Mouse (Mus musculus) liver (tissue): ENCODE measurements at regions not wholly inside any gene's neighbourhood (a gene's known extent, or its start where the extent isn't known, plus 50 kb on each side); places are given as distances from the start of the nearest gene placed in this dataset.

Experiments used
- DNase-seq: peaks from one replicate; pipeline ENCODE4 v3.0.0-alpha.2; 2020; ENCODE audit warnings: mixed read lengths

DNA sequence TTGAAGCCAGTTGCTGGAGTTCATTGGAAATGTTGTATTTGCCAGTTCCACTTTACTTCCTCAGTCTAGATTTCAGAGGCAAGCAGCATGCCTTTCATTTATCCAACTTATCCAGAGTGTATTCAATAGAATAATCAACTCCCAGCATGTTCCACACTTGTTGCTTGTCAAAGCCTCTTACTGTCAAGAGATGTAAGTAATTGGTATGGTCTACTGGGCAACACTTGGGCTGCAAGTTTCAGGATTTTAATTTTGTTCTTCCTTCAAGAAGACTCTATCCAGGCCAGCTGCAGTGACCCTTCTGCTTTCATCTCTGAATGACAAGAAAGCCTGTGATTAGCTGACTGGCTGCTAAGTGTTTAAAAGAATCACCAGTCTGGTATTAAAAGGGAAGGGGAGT, 3131.6 kb upstream of the Lrrc6 start:
- DNase-seq: no peak

DNA sequence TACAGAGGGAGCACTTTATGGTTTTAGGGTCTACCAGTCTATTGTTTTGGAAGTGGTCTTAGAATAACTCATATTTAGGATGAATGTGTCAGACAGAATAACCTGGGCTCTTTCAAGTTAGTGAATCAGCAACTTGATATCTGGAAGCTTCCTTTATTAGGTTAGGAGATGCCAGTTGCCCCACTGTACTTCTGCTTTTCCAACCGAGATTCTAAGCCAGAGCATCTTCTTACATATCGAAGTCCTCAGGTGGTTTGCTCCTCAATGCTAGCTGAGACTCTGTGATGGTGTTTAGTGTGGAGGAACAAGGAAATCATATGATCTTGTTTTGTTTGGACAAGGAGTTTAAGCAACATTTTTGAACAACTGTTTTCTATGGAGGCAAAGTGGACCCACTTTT, 3117.3 kb upstream of the Lrrc6 start:
- DNase-seq: no peak

DNA sequence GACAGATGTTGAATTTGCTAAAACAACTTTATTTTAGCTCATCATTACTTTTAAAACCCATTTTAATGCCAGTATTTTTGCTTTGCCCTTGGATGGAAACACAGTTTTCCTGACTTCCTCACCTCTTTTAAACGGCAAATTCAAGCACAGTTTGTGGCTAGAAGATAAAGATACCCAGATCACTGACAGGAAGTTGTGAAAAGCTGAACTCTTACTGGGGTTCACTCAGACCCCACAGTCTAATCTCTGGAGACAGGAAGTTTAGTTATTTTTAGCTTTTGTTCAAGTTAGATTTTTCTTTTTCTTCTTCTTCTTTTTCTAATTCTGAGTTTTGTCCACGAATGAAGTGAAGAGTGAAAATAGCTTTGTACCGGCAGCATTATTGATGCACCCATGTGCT, 3113.3 kb upstream of the Lrrc6 start:
- no peak for DNase-seq

DNA sequence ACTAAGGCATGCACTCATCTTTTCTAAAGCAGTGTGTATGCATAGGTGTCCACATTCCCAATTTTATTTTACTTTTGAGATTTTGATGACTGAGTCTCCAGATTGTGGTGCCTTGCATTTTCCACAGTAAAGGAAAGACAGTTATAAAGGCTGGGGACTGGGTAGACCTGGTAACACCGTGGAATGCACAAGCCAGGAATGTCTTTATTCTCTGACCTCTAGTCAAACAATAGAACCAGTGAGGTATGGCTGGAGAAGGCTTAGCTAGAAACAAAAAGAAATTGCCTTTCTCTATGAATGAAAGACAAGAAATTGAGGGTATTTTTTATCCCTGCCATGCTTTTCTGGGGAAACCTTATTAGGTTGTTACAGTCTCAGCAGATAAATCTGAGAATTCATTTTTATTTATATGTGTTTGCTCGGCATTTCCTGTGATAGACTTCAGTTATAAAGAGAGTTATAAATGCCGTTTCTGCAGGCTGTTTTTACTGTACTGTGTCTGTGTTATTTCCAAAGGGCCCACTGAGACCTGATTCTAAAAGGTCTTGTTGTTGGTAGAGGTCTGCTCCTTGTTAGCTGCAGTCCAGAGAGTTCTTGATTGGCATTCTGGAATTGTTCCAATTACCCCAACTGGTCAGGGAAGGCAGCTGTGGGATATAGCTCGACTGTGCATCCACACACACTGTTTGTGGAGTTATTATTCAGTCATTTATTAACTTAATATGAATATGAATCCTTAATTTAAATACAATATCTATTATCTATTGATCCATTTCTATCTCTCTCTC, 3090.7 kb upstream of the Lrrc6 start:
- no peak for DNase-seq

DNA sequence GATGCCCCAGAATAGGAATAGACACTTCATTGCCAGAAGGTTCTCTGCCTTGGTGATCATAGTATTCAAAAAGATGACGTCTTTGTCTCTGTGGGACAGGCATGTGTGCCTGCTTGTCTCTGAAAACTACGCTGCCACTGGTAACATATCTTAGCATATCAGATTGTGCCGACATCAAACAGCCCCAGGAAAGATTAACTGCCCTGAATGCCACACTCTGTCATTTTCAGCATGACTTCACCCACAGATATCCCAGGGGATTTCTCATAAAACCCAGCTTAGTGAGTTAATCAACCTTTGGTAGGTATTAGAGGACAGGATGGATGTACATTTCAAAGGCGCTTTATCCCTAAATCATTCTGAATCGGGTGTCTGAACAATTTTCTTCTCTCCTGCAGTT, 3087.4 kb upstream of the Lrrc6 start:
- DNase-seq: no peak

DNA sequence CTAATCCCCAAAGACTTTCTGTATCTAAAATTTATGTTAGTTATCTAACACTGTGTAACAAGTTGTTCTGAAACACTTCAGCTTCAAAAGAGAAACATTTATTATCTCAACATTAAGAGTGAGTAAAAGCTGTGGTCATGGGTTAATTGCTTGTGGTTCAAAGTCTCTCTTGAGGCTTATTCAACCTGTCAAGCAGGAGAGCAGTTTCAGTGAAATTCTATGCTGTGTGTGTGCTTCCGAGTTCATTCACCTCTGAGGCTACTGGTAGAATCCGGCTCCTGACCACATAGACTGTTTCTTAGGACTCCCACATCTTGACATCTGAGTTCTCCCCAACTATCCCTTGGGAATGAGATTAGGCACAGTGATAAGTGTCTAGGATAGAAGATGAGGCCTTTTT, 3076.0 kb upstream of the Lrrc6 start:
- DNase-seq: no peak

DNA sequence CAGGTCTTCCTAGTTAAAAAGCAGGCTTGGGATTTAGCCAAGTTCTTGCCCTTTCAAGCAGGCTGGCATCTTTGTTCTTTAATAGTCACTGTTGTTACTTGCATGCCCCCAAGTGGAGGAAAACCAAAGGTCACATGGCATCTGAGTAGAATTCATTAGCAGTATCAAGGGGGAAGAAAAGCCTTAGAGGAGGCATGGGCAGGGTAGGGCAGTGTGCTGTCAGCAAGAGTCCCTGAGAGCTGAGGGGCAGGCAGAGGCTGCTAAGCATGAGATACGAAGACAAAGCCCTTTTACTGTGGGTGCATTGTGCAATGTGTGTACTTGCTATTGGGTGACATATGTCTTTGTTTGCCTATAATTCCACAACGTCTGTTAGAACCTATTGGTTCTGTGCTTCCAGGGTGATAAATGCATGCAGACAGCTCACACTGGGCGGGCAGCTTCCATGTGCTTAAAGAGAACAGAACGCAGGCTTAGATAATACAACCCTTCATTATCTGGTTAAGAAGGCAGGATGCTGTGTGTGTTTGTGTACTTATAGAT, 3075.0 kb upstream of the Lrrc6 start:
- DNase-seq: peak; percentile 4

DNA sequence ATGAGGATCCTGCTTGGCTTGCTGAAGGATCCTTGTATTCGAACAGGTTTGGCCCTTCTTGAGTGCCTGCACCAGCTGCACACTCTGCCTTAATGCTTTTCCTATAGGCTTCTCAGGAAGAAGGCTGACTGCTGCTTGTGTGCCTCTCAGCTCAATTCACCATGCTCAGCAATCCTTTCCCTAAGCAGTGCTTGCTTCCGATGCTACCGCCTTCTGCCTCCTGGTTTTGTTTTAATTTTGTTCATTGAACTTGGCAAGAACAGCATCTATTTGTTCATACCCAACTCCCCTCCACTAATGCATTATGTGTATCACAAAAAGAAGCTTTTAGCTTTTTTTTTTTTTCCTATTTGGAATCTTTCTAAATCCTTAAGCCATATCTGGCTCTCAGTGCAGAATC, 3053.5 kb upstream of the Lrrc6 start:
- DNase-seq: no peak

DNA sequence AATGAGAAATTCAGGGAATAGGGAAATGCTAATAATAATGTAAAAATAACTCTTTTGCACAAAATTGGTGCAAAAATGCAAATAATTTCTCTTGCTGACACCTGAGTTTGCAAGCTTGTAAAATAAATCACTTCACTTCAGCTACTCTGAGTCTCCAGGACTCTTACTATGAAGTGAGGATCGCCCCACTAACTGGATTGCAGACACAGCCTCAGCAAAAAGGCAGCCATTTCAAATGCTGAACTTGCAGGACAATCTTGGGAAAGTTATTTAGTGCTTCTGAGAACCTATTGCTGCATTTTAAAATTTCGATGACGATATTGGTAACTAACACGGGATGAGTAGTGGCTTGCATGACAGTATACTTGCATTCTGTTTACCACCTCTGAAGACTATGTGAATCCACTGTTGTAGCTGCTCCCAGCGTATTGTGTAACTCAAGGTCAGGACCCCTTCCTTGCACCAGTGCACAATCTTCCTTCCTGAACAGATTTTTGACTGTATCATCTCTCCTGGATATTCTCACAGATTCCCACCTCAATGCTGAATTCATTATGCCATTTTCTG, 3051.4 kb upstream of the Lrrc6 start:
- DNase-seq: no peak

DNA sequence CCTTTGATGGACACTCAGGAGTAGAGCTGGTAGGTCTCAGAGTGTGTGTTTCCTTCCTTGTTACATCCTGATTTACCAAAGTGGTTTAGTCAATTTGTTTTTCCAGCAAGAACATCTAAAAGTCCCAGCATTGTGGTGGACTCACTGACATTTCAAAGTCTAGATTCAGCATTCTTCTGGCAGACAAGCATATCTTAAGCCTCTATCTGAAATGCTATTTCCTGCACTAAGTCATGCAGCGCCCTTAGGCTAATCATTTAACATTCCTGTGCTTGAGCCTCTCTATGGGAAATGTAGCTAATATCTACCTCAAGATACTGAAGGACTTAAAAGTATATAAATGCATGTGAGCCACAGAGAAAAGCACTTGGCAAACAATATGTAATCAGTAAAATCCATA, 3050.3 kb upstream of the Lrrc6 start:
- DNase-seq: no peak

DNA sequence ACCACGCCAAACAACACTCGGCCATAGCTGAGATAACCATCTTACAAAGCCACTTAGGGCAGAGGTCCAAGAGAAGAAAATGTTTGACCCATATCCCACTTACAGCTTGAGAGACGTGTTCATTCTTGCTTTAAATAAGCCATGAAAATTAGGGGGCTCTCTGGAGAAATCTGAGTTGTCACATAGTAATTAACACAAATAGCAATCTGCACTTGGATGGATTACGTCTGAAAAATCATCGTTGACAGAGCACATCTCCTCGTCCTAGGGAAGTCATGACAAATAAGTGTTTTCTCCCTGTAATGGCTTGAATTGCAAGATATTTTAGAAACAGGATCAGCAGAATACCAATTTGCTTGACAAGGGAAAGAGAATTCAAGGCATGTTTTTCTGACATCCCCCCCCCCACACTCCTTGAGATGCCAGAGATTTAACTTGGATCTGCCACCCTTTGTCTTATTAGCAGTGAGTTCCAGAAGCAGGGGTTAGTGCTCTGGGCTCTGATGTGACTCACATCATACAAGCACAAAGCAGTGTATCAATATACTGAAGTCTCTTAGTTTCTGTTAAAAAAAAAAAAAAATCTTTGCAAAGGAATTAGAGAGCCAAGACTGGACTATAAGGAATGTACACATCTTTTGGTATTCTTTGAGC, 3025.9 kb upstream of the Lrrc6 start:
- DNase-seq: no peak

DNA sequence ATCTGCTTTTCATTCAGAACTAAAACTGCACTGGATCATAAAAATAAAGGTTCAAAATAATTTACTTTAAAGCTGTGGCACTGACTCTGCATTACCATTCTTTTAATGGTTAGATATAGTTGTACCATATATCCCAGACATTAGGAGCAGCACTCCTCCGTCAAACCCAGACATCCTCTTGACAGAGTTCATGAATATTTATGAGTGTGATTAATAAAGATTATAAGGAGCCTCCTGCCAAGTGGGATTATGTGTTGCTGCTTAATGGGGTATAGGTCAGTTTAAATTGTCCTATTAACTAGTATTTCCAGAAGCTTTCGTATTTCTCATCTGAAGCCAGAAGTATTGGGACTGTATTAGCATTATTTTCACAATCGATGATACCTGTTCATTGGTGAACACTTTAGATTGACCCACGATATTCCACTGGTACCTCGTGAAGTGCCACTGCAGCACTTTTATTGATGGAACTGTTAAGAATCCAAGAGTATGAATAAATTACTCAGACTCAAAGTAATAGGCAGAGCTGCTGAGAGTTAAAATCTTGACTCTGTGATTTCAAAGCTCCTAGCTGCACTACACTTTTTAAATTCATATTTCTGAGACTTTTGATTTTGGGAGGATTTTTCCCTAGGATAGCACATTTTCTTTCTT, 2983.8 kb upstream of the Lrrc6 start:
- no peak for DNase-seq

DNA sequence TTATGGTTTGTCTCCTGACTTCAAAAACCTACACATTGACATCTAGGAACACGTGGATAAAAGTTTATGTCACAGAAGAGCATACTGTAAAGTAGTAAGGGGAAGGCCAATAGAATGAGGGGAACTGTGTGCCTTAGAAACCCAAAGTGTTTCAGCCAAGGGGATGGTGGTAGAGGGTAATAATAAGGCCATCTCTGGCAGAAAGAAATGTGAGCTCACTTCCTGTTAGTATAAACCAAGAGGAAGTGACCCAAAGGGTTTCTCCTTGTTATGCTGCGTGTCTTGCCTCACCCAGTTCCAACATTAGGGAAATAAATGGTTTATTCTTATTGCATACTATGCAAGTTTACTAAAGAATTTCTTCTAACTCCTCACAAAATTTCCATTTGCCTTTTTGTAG, 2982.4 kb upstream of the Lrrc6 start:
- DNase-seq: no peak

DNA sequence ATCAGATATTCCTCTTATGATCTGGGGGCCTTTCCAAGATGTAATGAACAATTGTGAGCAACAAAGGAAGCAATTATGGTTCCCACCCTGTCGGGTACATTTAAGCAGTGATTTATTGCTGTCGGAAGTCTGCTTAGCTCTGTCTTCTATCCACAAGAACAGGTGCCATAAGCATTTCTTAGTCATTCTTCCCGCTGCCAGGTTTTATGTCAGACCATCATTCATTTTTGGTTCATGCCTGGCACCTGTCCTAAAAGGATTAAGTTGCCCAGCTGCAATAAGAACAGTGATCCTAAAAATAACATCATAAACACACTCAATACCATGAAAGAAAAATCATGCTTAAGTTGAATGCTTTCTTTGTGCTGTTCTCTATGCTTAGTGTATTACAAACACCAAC, 2980.4 kb upstream of the Lrrc6 start:
- DNase-seq: no peak

DNA sequence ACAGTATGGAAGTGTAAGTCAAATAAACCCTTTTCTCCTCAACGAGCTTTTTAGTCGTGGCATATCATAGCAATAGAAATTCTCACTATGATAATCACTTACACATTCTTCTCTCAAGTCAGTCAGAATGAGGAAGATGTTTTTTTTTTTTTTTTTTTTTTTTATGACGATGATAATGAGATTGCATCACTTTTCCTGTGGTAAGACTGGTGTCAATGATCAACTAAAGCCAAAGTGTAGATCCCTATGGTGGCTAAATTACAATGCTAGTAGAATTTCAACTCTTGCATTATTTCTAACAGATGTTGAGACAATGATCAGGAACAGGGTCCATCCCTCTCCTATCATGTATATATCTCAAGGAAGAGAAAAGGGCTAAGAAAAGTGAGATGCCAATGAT, 2976.3 kb upstream of the Lrrc6 start:
- no peak for DNase-seq

DNA sequence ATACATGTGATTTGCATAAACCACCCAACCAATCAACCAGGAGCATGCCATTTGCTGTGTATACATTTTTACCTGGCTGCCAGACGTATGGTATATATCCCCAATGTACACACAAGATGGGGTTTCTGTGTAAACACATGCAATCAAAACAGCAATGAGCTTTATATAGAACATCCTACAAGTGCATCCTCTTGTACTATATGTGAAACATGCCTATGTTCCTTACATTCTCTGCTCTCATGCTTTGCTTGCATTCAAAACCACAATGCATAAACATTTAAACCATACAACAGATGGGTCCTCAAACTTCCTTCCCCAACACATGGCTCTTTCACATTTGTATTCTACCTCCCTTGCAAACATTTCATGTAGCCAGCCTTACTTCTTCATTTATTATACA, 2968.9 kb upstream of the Lrrc6 start:
- DNase-seq: no peak

DNA sequence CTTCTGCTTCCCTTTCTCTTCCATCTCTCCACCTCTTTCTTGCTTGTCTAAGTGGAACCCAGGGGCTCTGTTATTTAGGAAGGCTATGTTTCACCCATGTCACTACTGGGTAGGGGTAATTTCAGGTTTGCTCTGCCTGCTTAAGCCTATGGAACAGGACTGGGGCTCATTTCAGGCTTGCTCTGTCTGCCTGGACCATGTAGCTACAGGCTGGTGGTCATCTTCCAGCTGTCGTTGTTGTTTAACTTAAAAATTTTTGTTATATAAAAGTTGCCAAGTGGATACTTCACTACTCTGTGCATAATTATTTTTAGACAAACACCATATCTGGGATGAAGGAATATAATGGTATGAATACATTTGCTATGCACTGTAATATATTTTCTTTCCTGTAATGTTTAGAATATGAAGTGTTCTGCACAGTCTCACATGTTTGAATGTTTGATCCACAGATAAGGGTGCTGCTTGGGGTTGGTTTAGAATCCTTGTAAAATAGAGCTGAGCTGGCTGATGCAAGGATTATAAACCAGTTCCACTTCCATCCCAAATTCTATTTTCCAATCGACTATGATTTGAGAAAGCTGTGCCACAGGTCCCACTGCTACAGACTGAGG, 2960.0 kb upstream of the Lrrc6 start:
- DNase-seq: no peak

DNA sequence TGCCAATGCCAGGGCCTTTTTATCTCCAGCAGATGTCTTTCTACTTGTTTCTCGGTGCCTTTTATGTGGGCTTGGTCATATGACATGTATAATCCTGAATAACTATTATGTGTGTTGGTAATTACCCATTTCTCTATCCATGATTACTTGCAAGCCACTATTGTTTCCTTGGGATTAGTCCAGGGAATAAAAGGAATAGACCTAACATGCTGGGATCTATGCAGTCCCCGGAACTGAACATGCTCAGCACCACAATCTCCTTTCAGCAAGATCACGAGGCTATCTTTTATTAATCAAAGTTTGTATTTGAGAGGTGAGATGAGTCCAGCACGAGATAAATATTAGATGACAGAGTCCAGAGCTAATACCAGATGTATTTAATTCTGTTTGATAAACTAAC, 2956.8 kb upstream of the Lrrc6 start:
- DNase-seq: no peak

DNA sequence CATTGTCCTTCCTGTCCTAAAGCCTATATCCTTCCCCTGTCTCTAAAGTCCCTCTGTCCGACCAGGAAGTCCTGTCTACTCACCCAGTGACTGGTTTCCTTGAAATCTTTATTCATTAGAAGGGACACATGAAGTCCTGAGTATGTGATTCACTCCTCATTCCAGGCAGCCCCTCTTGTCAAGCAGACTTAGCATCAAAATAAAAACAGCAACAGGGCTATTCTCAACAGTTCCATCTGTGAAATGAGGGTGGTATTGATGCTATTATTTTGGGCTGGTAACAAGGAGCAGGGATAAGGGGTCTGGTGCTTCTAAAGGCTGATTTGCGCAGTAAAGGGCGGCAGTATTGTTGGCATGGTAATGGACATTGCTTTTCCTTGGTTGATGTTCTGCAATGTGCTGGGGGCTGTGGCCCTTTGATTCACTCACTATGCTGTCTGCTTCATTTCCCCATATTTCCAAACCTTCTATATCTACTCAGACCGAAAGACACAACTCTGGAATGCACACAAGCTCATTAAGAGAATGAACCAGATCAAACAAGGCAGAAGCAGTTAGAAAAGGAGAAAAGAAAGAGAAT, 2955.6 kb upstream of the Lrrc6 start:
- no peak for DNase-seq

DNA sequence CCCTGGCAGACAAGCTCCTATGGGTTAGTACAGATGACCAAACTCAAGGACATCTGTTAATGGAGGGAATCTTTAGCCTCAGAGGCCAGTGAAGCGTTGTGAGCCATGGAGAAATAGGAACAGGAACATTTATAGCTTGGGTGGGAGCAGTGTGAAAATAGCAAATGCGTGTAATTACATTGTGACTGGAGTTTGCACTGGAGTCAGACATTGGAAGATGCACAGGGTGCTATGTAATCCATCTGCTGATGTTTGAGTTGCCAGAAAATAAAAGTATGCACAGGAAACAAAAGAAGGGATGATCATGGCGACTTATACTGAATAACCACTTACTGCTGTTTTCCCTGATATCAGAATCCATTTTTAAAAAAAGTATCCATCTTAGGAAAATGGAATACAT, 2940.3 kb upstream of the Lrrc6 start:
- DNase-seq: no peak

DNA sequence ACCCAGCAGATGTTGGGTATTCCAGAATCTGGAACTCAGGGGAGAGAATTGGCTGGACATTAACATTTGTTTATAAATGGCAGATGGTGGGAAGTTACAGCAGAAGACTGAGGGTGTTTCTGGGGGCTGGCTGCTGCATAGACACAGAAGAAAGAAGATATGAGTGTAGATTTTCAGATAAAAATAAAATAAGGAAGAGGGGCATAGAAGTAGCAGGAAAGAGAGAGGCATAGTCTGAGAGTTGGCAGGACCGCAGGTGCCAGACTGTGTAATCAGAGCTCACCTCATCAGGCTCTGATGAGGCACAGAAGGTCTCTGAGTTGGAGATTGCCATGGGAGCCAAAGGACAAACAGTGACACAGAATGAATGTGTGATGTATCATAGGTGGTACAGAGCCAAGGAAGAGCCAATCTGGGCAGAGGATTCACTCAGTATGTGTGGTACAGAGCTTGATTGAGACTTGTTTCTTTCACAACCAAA, 2912.9 kb upstream of the Lrrc6 start:
- DNase-seq: no peak

DNA sequence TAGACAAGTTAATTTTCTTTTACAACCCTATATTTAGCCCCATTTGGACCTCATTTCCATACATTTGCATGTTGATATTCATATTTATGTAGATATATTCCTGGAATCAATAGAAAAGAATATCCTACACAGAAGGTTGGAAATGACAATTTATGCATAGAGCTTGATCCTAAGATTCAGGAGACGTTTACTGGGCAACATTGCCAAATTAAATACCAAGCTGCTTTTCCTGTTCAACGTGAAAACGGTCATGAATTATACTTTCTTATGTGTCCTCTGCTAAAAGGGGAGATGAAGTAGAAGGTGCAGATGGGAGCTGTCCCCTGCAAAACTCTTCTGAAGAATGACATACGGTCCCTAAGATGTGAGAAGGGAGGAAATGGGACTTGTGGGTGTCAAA, 2888.9 kb upstream of the Lrrc6 start:
- DNase-seq: no peak

DNA sequence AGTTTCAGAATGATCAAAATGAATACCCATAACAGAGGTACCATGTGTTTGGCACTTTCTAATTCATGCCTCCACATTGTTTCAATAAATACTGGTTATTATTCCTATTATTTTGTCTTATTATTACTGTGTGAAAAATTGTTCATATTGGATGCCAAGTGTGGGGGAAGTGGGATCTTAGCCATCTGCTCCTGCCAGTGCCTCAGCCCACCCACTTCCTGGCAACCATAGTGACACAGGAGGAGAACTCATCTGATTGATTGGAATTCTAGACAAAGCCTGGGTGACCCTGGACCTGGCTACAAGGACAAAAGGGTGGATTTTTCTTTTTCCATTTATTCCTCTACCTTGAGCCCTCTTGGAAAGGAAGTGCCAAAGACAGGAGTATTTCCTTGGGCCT, 2886.8 kb upstream of the Lrrc6 start:
- DNase-seq: no peak
